Mouse (Mus musculus) lung, embryonic 16.5 days (tissue): ENCODE data around the gene Krtap12-1. TPM values are rescaled to one million over a fixed set of nuclear protein-coding genes. Genes with fewer than 3 reads are reported as not detected.
"Not testable (repeated sequence)": the region's sequence is repeated elsewhere in the genome, so short reads cannot be mapped to it uniquely, and the experiment has no call there.

Experiments
- ATAC-seq: fragments of 200-750 bp; cut with Nextera tagmentation; 2 replicates; pipeline ENCODE4 v1.8.0; 2017; ENCODE audit warnings: low read depth, mild to moderate bottlenecking, moderate library complexity
- H3K27ac ChIP-seq: fragments of 300-500 bp; sonication (generic); 2 replicates; pipeline ENCODE4 v1.5.1; 2014; ENCODE audit warnings: mild to moderate bottlenecking, control low read depth, low read length
- H3K27me3 ChIP-seq: fragments of 300-500 bp; sonication (generic); 2 replicates; pipeline ENCODE4 v1.6.1; 2014; ENCODE audit warnings: low read depth, low read length, mixed read lengths; ENCODE audit not compliant: control insufficient read depth, insufficient read depth
- H3K36me3 ChIP-seq: fragments of 300-500 bp; sonication (generic); 2 replicates; pipeline ENCODE4 v1.6.1; 2014; ENCODE audit warnings: low read length; ENCODE audit not compliant: control insufficient read depth, insufficient read depth
- H3K4me1 ChIP-seq: fragments of 300-500 bp; sonication (generic); replicated peaks from 2 replicates; pipeline ENCODE4 v1.6.1; 2014; ENCODE audit warnings: low read length, mixed read lengths; ENCODE audit not compliant: control insufficient read depth, insufficient read depth
- H3K4me2 ChIP-seq: fragments of 300-500 bp; sonication (generic); 2 replicates; pipeline ENCODE4 v1.6.1; 2014; ENCODE audit warnings: low read depth, low read length, control low read depth
- H3K4me3 ChIP-seq: fragments of 300-500 bp; sonication (generic); 2 replicates; pipeline ENCODE4 v1.5.1; 2014; ENCODE audit warnings: mild to moderate bottlenecking, low read length, control low read depth
- H3K9ac ChIP-seq: fragments of 300-500 bp; sonication (generic); 2 replicates; pipeline ENCODE4 v1.6.1; 2014; ENCODE audit warnings: low read length, control low read depth
- H3K9me3 ChIP-seq: fragments of 300-500 bp; sonication (generic); 2 replicates; pipeline ENCODE4 v1.6.1; 2016; ENCODE audit warnings: low read length; ENCODE audit not compliant: control insufficient read depth
- WGBS: fragments of 180-500 bp; shearing (Covaris S2); extraction: QIAGEN DNeasy Blood & Tissue Kit; methylation state at CpG from one replicate; pipeline ENCODE4 v1.1.7; 2014; 5-methylcytosine and 5-hydroxymethylcytosine counted together
- polyA plus RNA-seq: library from polyadenylated mRNA; unstranded; fragments of >200 nt; fragmentation: Nextera tagmentation; extraction: Ambion mirVana; gene quantifications from 2 replicates; pipeline ENCODE4 v1.2.1, GENCODE M21; 2015

The Krtap12-1 gene
- polyA plus RNA-seq, 1 experiment from 2014 or later, result not detected

- ATAC-seq, result no peak
- no peak overlapping the region for H3K27ac ChIP-seq
- H3K4me1 ChIP-seq, result no peaks in the 10 kb centered on the region
- H3K27me3 ChIP-seq, result no peaks in the 10 kb centered on the region
- no peak overlapping the region for H3K9ac ChIP-seq
- no peak overlapping the region for H3K4me2 ChIP-seq
- H3K4me3 ChIP-seq, result no peak overlapping the region
- H3K9me3 ChIP-seq, result no peaks in the 10 kb centered on the region
- no peaks in the 10 kb centered on the region for H3K36me3 ChIP-seq
- WGBS, result 38% methylated on average over 4 of the region's 4 CpGs
Observed at GRCm38 (mm10) chr10:77729241-77729640, 8.8 kb downstream of the Krtap12-1 start.

GRCm38 (mm10) chr10:77735928-77736327 is 15.5 kb downstream of the Krtap12-1 start:
- Histone ChIP-seq H3K4me2 (no peak overlapping the region), H3K4me3 (no peak overlapping the region)
- no peak for ATAC-seq

GRCm38 (mm10) chr10:77738929-77739328 is 18.5 kb downstream of the Krtap12-1 start:
- H3K9ac ChIP-seq, result no peak overlapping the region
- no peaks in the 10 kb centered on the region for H3K36me3 ChIP-seq
- H3K4me3 ChIP-seq, result no peak overlapping the region
- no peaks in the 10 kb centered on the region for H3K27me3 ChIP-seq
- no peak overlapping the region for H3K4me2 ChIP-seq
- no peak overlapping the region for H3K27ac ChIP-seq
- H3K9me3 ChIP-seq, result peaks cover 4% of the 10 kb centered on the region; the same call in 1 of the 2 replicates
- H3K4me1 ChIP-seq, result no peaks in the 10 kb centered on the region
- WGBS, result 80% methylated on average over 4 of the region's 4 CpGs
- ATAC-seq, result no peak

More at GRCm38 (mm10) chr10:77735928-77736327, 15.5 kb downstream of the Krtap12-1 start:
- H3K27me3 ChIP-seq, result no peaks in the 10 kb centered on the region
- H3K9ac ChIP-seq, result no peak overlapping the region
- H3K9me3 ChIP-seq, result peaks cover 4% of the 10 kb centered on the region; the same call in 1 of the 2 replicates
- H3K36me3 ChIP-seq, result no peaks in the 10 kb centered on the region
- no peak overlapping the region for H3K27ac ChIP-seq
- 90% methylated on average over 1 of the region's 1 CpGs for WGBS
- no peaks in the 10 kb centered on the region for H3K4me1 ChIP-seq

GRCm38 (mm10) chr10:77741924-77742688 is 21.7 kb downstream of the Krtap12-1 start, which contains the start of gene Gm18596:
Gm18596 (minus strand) TSS chr10:77742638.
- H3K27ac ChIP-seq, ATAC-seq: not testable (repeated sequence)
- 57% methylated on average over 4 of the region's 5 CpGs for WGBS

GRCm38 (mm10) chr10:77750686-77751085 is 30.3 kb downstream of the Krtap12-1 start:
- H3K27ac ChIP-seq, H3K27me3 ChIP-seq, H3K4me2 ChIP-seq, H3K4me3 ChIP-seq, H3K9me3 ChIP-seq, H3K4me1 ChIP-seq, H3K9ac ChIP-seq, ATAC-seq, H3K36me3 ChIP-seq: not testable (repeated sequence)
- WGBS, result 62% methylated on average over 1 of the region's 1 CpGs

More at GRCm38 (mm10) chr10:77741924-77742688, 21.7 kb downstream of the Krtap12-1 start, which contains the start of gene Gm18596:
- H3K9ac ChIP-seq, H3K27me3 ChIP-seq, H3K4me2 ChIP-seq, H3K36me3 ChIP-seq, H3K9me3 ChIP-seq, H3K4me1 ChIP-seq, H3K4me3 ChIP-seq: not testable (repeated sequence)

- not testable (repeated sequence) for H3K27me3 ChIP-seq, H3K9me3 ChIP-seq, H3K27ac ChIP-seq, H3K9ac ChIP-seq, H3K4me1 ChIP-seq, H3K4me2 ChIP-seq, H3K4me3 ChIP-seq, ATAC-seq, H3K36me3 ChIP-seq
- WGBS, result 33% methylated on average over 1 of the region's 1 CpGs
Observed at GRCm38 (mm10) chr10:77751254-77751653, 30.9 kb downstream of the Krtap12-1 start, which contains the start of gene Gm9736. Gm9736 (minus strand) TSS chr10:77751354.

- not testable (repeated sequence) for H3K9me3 ChIP-seq, H3K4me1 ChIP-seq, H3K27me3 ChIP-seq, H3K27ac ChIP-seq, H3K36me3 ChIP-seq, H3K4me2 ChIP-seq, ATAC-seq, H3K9ac ChIP-seq, H3K4me3 ChIP-seq
- 49% methylated on average over 3 of the region's 3 CpGs for WGBS
Observed at GRCm38 (mm10) chr10:77752312-77752711, 31.9 kb downstream of the Krtap12-1 start.

GRCm38 (mm10) chr10:77753448-77753847 is 33.0 kb downstream of the Krtap12-1 start:
- H3K9me3 ChIP-seq, result no peaks in the 10 kb centered on the region
- no peak for ATAC-seq
- H3K27ac ChIP-seq, result no peak overlapping the region
- H3K9ac ChIP-seq, result no peak overlapping the region
- H3K27me3 ChIP-seq, result no peaks in the 10 kb centered on the region
- no peak overlapping the region for H3K4me2 ChIP-seq
- no peaks in the 10 kb centered on the region for H3K4me1 ChIP-seq
- H3K36me3 ChIP-seq, result no peaks in the 10 kb centered on the region
- H3K4me3 ChIP-seq, result no peak overlapping the region

- not testable (repeated sequence) for H3K4me3 ChIP-seq, H3K4me1 ChIP-seq, H3K36me3 ChIP-seq, H3K27ac ChIP-seq, ATAC-seq, H3K9ac ChIP-seq, H3K27me3 ChIP-seq, H3K9me3 ChIP-seq, H3K4me2 ChIP-seq
- WGBS, result no CpG with 5 or more reads among the region's 1 CpGs
Observed at GRCm38 (mm10) chr10:77759582-77759981, 39.2 kb downstream of the Krtap12-1 start, which contains the start of gene Gm3233. Gm3233 (minus strand) TSS chr10:77759682.
